Mouse (Mus musculus) neutrophil, adult 5-6 weeks (primary cell): ENCODE measurements around the gene Sept8. TPM values are rescaled to one million over a fixed set of nuclear protein-coding genes. Genes with fewer than 3 reads are reported as not detected.
"Not testable (repeated sequence)": the region's sequence is repeated elsewhere in the genome, so short reads cannot be mapped to it uniquely, and the experiment has no call there.

Experiments
- ATAC-seq: fragments of 151-379, 151-347 bp; 2 replicates; pipeline ENCODE4 v1.8.0; 2017; ENCODE audit warnings: mild to moderate bottlenecking, moderate TSS enrichment; ENCODE audit not compliant: insufficient number of reproducible peaks, poor library complexity, low FRiP score, severe bottlenecking; ENCODE audit errors: extremely low read depth
- total RNA-seq: library from RNA; stranded (forward); fragments of 200-1000 nt; gene quantifications from 2 replicates; pipeline ENCODE4 v1.2.3, GENCODE M21; 2017

Sept8 gene
- total RNA-seq, 1 experiment from 2014 or later, result 0.47 TPM

DNA sequence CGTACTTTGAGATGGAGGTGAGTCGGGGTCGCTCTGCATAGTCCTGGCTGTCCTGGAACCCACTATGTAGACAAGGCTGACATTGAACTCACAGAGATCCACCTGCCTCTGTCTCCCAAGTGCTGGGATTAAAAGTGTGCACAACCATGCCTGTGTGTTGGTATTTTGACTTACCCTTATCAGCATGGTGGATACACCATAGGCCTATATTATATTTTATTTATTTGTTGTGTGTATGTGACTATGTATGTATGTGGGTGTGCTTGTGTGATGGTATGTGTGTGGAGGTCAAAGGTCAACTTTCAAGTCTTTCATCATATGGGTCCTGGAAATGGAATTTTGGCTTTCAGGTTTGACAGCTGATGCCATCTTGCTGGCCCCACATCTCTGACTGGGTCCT is 3.3 kb downstream of the Sept8 start:
- no peak for ATAC-seq

DNA sequence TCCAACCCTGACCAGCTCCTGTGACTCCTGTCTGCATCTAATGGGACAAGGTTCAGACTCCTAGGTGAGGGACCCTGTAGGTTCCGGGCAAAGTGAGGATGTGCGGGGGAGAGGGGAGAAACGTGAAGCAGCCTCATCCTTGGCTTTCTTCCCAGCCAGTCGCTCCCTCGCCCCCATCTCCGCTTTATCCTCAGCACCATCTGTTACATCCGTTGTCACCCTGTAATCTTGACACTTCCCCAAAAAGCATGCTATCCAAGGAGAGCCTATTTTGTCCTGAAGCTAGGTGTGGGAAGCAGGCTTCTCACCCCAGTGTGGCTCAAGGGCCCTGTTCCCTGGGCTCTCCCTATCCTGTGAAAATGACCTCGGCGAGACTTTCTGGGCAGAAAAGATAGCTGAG is 3.9 kb downstream of the Sept8 start:
- no peak for ATAC-seq

DNA sequence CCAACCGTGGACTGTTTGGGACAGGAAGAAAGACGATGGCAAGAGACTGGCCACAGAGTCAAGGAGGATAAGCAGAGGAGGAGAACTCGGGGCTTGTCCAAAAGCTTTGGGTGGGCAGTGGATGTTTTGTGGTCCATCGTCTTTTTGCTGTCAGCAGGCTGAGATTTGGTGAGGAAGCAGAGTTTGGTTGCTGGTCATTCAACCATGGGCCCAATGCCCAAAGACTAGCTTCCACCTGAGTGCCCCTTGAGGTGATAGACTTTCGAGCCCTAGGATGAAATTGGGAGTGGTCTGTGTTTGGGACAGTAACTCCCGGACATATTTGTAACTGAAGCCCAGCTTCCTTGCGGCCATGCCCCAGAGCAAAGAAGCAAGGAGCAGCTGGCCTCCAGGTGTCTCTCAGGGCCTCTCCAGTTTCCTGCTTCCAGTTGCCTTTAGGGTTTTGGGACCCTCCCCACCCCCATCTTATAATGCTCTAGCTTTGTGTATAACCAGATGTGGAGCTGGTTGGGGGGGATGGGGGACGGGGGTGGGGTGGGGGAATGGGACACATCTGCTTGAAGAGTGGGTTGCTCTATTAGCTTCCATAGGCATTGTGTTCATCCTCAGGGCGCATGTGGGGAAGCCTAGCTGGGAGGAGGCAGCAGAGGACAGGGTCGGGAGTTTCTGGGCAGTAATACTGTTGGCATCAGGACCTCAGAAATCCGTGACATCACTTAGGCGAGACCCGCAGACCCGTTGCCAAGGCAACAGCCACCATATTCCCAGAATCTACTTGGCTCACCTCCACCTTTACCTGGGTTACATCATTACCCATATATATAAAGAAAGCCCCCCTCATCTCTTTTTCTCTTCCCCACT is 4.7 kb downstream of the Sept8 start:
- no peak for ATAC-seq

DNA sequence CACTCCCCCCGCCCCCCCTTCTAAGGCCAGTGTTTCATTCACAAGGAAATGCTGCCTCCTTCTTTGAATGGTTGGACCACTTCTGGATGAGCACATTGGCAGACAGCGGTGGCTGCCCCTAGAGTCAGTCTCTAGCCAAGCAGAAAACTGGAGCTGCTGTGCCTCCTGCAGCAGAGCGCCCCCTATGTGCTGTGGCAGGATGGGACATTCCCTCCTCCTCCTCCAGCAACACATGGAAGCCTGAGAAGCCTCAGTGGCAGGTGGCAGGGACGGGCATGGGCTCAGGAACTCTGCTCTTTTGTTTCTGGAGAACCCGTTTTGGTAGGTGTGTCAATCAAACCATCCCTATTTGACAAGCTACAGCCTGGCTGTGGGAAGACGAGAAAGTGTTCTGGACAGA is 5.8 kb downstream of the Sept8 start:
- no peak for ATAC-seq

DNA sequence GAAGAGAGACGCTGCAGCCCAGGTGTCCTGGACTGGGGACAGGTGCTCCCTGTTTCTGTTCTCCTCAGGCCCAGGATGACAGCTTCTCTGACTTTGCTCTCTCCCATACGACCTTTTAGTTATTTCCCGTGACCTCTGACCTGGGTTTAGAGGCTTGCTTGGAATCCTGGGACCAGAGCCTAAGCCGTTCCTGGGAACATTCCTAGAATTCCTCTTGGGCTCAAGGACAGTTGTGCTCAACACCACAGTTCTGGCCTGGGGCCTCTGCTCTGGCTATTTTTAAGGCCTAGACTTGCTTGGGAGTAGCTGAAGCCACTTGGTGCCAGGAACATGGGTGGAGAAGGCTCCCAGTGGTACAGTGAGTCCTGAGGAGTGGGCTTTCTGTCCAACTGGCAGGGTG is 6.4 kb downstream of the Sept8 start:
- no peak for ATAC-seq

DNA sequence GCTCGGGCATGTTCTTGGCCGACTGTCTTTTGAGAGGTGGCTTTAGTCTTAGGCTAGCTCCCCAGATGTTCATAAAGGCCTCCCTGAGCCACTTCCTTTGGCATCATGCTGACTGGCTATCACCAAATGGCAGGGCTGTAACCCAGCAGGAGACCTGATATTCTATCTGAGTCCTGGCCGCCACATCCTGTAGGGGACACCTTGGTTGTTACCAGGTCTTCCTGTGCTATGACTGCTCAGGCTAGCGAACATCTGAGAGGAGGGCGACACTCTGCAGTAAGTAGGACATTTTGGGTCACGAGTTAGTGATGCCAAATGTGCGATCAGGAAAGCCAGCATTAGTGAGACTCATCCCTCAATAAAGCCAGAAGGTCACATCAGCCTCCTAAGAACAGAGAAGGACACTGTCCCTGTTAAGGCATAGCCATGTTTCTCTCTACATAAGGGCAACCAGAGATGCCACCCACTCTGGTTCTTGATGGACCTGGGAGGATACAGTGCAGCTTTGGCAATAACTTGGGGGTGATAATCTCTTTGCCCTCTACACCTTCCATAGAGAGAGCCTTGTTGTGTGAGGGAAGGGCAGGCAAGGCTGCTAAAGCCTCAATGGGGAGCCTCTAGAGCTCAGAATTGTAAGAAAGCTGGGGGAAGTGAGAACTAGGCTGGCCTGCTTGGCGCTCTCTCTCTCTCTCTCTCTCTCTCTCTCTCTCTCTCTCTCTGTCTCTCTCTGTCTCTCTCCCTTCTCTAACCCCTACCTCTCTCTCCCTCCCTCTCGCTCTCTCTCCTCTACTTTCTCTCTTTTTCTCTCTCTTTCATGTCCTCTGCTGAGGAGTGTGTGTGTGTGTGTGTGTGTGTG is 9.6 kb downstream of the Sept8 start:
- no peak for ATAC-seq

DNA sequence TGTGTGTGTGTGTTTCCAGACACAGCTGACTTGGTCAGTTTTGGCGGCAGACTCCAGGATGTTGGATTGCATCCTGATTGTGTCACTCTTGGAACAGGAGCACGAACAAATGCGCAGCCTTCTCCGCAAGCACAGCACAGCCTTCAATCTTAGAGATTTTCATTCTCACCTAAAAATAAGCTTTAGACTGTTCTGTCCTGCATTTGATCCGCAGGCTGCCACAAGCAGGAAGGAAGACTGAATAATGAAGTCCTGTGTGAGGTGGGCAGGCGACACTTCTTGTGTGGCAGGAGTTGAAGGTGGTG is 10.1 kb downstream of the Sept8 start:
- no peak for ATAC-seq

DNA sequence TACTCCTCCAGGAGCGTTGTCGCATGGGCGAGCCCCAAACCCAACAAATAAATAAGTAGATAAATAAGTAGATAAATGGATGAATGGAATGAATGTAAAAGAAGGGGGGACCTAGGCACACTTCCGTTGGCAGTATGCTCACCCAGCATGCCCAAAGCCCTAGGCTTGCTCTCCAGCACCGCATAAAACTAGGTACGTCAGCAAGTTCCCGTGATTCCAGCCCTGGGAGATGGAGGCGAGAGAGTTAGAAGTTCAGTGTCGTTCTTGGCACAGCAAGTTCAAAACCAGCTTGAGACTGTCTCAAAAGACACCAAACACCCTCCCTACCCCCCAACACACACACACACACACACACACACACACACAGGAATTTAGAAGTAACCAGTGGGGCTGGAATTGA is 10.9 kb downstream of the Sept8 start:
- no peak for ATAC-seq

DNA sequence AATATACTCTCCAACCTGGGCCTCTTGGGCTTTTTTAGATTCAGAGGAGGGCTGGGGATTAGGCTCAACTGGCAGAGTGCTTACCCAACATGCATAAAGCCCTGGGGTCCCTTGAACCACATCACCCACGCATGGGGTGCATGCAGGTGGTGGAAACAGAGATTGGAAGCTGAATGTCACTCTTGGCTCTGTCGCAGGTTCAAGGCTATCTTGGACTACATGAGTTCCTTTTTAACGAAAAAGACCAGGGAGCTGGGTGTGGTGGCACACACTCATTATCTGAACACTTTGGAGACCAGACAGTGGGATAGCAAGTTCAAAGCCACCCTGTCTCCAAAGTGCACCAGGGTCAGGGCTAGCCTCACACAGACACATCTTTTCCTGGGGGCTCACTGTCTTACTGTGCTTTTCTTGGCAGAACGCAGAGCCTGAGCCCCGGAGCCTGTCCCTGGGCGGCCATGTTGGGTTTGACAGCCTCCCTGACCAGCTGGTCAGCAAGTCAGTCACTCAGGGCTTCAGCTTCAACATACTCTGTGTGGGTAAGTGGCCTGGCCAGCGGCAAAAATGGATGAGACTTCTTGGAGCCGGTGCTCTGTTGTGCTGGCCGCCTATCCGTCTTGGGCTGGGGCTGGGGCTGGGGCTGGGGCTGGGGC is 12.6 kb downstream of the Sept8 start:
- no peak for ATAC-seq

DNA sequence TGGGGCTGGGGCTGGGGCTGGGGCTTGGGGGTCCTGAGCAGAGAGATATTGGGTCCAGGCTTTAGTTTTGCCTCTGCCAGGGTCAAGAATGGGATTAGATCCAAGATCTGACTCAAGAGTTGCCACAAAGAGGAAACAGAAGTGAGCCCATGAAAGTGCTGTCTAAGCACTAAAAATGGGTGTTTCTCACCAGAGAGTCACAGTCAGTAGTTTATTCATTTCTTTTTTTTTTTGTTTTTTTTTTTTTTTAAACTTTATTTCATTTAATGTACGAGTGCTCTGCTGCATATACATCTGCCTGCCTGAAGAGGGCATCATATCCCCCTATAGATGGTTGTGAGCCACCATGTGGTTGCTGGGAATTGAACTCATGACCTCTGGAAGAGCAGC is 13.2 kb downstream of the Sept8 start:
- no peak for ATAC-seq

DNA sequence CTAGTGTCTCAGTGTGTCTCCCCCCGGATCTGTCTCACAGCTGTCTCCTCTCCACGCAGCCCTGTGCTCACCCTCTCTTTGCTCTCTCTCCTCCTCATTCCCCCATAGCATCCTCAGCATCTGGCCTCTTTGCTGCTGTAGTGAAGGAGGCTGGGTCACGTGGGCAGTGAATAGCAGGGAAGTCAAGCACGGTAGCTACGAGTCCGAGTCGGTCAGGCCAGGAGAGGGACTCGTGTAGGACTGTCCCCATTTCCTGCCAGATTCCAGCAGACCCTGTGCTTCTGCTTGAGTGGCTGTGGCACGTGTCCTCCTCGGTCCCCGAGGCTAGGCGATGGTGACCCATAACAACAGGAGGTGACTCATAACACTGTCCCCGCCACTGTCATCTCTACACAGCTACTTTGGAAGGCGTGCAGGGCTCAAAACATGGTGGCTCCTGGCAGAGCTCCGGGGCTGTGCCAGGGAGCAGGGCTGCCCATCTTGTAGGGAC is 20.0 kb downstream of the Sept8 start:
- ATAC-seq, result no peak

DNA sequence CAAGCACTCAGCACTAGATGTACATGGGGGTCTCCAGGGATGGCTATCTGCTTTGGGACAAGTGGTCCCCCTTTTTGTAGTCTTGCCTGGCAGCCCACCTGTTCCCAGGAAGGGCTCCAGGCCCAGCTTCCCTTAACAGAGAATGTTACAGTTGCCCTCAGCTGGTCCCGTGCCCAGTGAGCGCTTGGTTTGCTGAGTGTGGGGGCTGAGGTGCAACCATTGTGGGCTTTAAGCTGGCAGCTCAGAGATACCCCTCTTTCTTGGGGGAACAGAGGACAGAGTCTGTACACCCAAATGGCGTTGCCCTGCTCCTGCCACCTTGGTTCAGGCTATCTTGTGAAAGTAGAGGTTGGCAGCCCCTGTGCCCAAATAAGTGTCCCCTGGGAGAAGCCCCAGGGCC is 21.3 kb downstream of the Sept8 start:
- ATAC-seq, result no peak

DNA sequence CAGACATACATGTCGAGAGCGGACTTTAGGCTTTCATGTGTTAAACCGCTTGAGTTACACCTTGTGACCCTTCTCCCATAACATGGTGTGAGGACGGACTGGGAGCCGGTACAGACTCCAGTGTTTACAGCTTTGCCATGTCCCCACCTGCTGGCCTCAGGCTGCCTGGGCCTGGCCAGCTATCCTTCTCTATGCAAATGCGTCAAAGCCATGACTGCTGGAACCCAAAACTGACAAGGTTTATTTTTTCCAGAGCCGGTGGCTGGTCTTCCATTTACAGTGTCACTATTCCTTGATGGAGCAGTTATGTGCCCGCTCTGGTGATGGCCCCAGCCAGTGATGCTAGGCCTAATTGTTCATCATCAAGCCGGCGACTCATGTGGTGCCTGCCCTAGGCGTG is 22.2 kb downstream of the Sept8 start:
- ATAC-seq, result no peak

DNA sequence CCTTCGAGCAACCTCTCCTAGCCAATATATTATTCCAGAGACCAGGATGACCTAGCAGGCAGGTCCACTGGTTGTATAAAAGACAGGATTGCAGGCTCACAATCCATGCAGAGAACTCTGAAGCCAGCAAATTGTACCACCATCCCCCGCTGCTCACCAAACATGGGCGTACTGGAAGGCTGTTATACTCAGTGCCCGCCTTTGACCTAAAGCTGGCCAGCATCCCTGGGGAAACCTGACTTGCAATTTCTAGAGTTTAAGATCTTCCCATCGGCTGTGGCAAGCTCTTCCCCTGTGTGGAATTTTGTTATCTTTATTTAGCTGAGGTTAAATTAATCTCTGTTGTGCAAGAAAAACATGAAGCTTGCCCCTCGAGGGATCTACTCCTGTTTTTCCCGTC is 24.0 kb downstream of the Sept8 start:
- no peak for ATAC-seq

DNA sequence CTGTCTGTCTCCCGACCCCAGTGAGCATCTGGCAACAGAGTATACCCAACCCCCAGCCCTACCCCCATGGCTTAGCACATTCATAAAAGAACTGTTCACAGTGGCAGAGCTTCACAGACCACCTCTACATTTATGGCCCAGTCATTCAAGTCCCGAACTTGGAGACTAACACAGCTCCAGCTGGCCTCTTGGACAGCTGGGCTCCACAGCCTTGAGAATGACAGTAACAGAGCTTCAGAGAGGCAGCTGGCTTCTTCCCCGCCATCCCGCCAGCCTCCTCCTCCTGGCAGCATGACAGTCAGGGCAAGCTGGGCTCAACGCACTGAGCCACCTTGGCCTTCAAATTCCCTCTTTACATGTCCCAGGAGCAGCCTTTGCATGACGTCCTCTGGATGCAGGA is 27.2 kb downstream of the Sept8 start:
- ATAC-seq, result no peak

DNA sequence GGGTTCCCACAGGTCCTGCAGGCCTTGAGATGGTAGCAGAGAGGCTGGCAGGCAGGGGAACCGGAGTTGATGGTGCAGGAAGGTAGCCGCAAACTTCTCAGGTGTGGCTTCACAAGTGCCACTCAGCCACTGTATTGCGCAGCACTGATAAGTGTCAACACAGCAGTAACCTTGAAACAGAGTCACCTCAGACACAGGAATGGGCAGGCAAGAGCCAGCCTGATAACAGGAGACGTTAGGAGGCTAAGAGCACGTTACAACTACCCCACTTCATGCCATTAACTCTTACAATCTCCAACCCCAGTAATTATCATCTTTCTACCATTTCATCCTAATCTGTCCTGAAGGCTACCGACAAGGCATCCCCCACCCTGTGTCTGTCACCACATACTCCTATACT is 28.5 kb downstream of the Sept8 start:
- no peak for ATAC-seq

DNA sequence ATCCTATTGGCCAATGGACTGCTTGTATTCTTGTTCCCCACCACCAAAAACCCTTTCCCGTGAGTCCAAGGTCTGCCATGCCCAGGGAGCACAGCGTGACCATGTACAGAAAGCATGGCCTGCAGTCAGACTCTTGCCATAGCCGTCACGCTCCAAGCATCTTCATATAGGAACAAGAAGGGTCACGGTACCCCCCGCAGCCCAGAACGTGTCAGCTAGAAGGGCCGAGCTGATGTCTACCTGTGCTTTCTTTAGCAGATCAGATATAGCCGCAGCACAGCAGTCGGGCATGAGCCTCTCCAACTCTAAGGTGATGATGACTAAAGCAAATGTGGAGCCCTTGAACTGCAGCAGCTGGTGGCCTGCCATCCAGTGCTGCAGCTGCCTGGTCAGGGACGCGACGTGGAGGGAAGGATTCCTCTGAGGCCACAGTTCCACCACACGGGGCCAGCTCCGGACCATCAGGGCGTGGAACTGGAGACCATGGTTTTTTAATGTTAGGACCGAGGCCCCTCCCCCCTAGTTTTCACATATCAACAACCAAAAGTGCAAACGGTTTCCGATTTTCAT is 29.1 kb downstream of the Sept8 start:
- no peak for ATAC-seq

DNA sequence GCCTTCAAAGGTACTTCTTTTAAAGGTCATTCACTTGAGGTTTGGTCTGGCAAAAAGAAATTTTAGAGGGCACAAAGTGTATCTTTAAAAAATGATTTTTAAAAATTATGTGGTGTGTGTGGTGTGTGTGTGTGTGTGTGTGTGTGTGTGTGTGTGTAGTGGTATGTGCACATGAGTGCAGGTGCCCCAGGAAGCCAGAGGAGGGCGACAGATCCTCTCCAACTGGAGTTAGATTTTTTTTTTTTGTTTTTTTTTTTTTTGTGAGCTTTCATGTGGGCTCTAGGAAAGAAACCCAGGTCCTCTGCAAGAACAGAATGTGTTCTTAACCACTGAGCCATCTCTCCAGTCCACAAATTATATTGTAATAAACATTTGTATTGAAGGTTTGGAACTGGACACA is 31.7 kb downstream of the Sept8 start:
- no peak for ATAC-seq

DNA sequence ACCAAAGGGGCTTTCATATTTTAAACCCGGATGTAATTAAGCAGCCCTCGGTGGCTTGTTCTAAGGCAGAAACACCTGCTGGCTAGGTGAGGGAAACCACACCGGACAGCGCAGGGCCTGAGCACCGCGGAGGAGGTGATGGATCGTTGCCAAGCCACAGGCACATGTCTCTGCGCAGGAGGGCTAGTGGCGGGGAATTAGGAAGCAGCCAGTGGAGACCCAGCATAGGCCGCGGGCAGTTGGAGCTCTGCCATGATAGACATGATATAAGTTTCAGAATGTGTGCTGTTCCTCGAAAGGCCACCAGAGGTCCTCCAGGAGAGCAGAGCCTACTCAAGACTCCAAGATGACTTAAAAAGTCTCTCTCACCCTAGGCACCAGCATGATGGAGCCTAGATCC is 32.7 kb downstream of the Sept8 start:
- no peak for ATAC-seq

DNA sequence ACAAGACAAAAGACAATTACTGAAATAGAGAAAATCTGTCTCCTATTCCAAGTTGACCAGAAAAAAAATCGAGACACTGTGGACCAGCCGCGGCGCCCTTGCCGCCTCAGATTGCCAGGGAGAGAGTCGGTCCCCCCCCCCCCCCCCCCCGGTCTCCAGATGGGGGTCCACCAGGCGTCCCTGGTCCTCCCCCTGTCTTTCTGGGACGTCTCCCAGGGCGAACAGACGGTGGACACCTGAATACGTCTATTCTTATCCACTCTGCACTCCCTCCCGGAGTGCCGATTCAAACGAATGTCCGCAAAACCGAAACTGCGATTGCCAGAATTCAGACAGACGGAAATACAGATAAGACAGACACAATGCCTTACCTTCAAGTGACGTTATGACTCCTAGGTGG is 37.5 kb downstream of the Sept8 start:
- ATAC-seq, result not testable (repeated sequence)
